Mouse (Mus musculus): ENCODE measurements at regions not wholly inside any gene's neighbourhood (a gene's known extent, or its start where the extent isn't known, plus 50 kb on each side); places are given as distances from the start of the nearest gene placed in this dataset.

- no peak for DNase-seq
Measured at GRCm38 (mm10) chr15:93961950-93962349, 366.3 kb upstream of the Prickle1 start.

GRCm38 (mm10) chr15:93959931-93960330 lies 364.2 kb upstream of the Prickle1 start:
- no peak for DNase-seq

GRCm38 (mm10) chr15:93958086-93958485 lies 362.4 kb upstream of the Prickle1 start:
- no peak for DNase-seq

GRCm38 (mm10) chr15:93956801-93957200 lies 361.1 kb upstream of the Prickle1 start:
- DNase-seq, result no peak

GRCm38 (mm10) chr15:93953548-93953947 lies 357.9 kb upstream of the Prickle1 start:
- DNase-seq, result no peak

GRCm38 (mm10) chr15:93950441-93950840 lies 354.8 kb upstream of the Prickle1 start:
- no peak for DNase-seq

GRCm38 (mm10) chr15:93948902-93949301 lies 353.2 kb upstream of the Prickle1 start:
- no peak for DNase-seq

- no peak for DNase-seq
Measured at GRCm38 (mm10) chr15:93943545-93943944, 347.9 kb upstream of the Prickle1 start.

- DNase-seq, result no peak
Measured at GRCm38 (mm10) chr15:93932971-93933496, 337.3 kb upstream of the Prickle1 start.

GRCm38 (mm10) chr15:93926842-93927241 lies 331.2 kb upstream of the Prickle1 start:
- DNase-seq, result no peak

GRCm38 (mm10) chr15:93926262-93926661 lies 330.6 kb upstream of the Prickle1 start:
- no peak for DNase-seq

- no peak for DNase-seq
Measured at GRCm38 (mm10) chr15:93921457-93922234, 326.0 kb upstream of the Prickle1 start.

GRCm38 (mm10) chr15:93920996-93921395 lies 325.3 kb upstream of the Prickle1 start:
- DNase-seq, result no peak

- DNase-seq, result no peak
Measured at GRCm38 (mm10) chr15:93919577-93919976, 323.9 kb upstream of the Prickle1 start.

- no peak for DNase-seq
Measured at GRCm38 (mm10) chr15:93916856-93917255, 321.2 kb upstream of the Prickle1 start.

GRCm38 (mm10) chr15:93913462-93913861 lies 317.8 kb upstream of the Prickle1 start:
- no peak for DNase-seq

- DNase-seq, result no peak
Measured at GRCm38 (mm10) chr15:93913041-93913440, 317.4 kb upstream of the Prickle1 start.

GRCm38 (mm10) chr15:93910981-93911431 lies 315.3 kb upstream of the Prickle1 start:
- no peak for DNase-seq

GRCm38 (mm10) chr15:93910158-93910557 lies 314.5 kb upstream of the Prickle1 start:
- no peak for DNase-seq

GRCm38 (mm10) chr15:93903671-93904603 lies 308.2 kb upstream of the Prickle1 start:
- no peak for DNase-seq

GRCm38 (mm10) chr15:93882826-93883225 lies 287.1 kb upstream of the Prickle1 start:
- peak; percentile 48 for DNase-seq

- DNase-seq, result no peak
Measured at GRCm38 (mm10) chr15:93881276-93881675, 285.6 kb upstream of the Prickle1 start.

- DNase-seq, result no peak
Measured at GRCm38 (mm10) chr15:93880302-93880701, 284.6 kb upstream of the Prickle1 start.

Data from adrenal gland, postnatal 25 days (tissue).